ENCODE assay signal across 23 mouse cellular contexts in genomic region chr7:34094911-34095481, GRCm38 (mm10). TPM values are rescaled to one million over a fixed set of nuclear protein-coding genes. Genes with fewer than 3 reads are reported as not detected.
"Had no signal": no experiment of that assay in that cellular context is flagged by ENCODE, and none has a peak within 500 bp of the region (broad histone marks: within the 10 kb centered on the region; RNA-seq: fewer than 3 reads in every experiment).

Gene Scgb1b30 (plus strand): TSS chr7:34095431.

- H3K9ac ChIP-seq: liver, embryonic 15.5 days; liver, postnatal 0 days; lung, embryonic 15.5 days; midbrain, embryonic 12.5 days; midbrain, embryonic 15.5 days; neural tube, embryonic 12.5 days; stomach, embryonic 15.5 days had no signal

- H3K4me3 ChIP-seq: liver, embryonic 15.5 days; lung, embryonic 15.5 days; midbrain, embryonic 12.5 days; midbrain, embryonic 15.5 days; neural tube, embryonic 12.5 days; stomach, embryonic 15.5 days had no signal

- H3K9me3 ChIP-seq: liver, embryonic 15.5 days; lung, embryonic 15.5 days; midbrain, embryonic 15.5 days; stomach, embryonic 15.5 days had no signal

- DNase-seq: liver, postnatal 0 days; lung, adult 2 months; lung, postnatal 14 days; lung, postnatal 36 days; right cerebral cortex, postnatal 14 days; thymus, adult 18-20 months; thymus, postnatal 14 days; thymus, postnatal 36 days had no signal

- ATAC-seq: liver, postnatal 0 days; lung, postnatal 0 days; midbrain, embryonic 15.5 days had no signal

- H3K36me3 ChIP-seq: liver, embryonic 15.5 days; lung, embryonic 15.5 days; midbrain, embryonic 12.5 days; midbrain, embryonic 15.5 days; neural tube, embryonic 12.5 days; stomach, embryonic 15.5 days had no signal

- H3K27me3 ChIP-seq: liver, embryonic 15.5 days; lung, embryonic 15.5 days; midbrain, embryonic 12.5 days; midbrain, embryonic 15.5 days; neural tube, embryonic 12.5 days; stomach, embryonic 15.5 days had no signal

- H3K27ac ChIP-seq: liver, embryonic 15.5 days; lung, embryonic 15.5 days; macrophage; midbrain, embryonic 12.5 days; midbrain, embryonic 15.5 days; neural tube, embryonic 12.5 days; stomach, embryonic 15.5 days had no signal

- H3K4me2 ChIP-seq: liver, embryonic 15.5 days; lung, embryonic 15.5 days; midbrain, embryonic 12.5 days; midbrain, embryonic 15.5 days; neural tube, embryonic 12.5 days; stomach, embryonic 15.5 days had no signal

- H3K4me1 ChIP-seq: liver, embryonic 15.5 days; lung, embryonic 15.5 days; midbrain, embryonic 12.5 days; midbrain, embryonic 15.5 days; neural tube, embryonic 12.5 days; stomach, embryonic 15.5 days had no signal

RNA-seq across cellular contexts. Expression of gene Scgb1b30, which starts in this region (rescaled TPM):
- total RNA-seq: megakaryocyte progenitor cell, adult 5-6 weeks; midbrain, postnatal 0 days; monocyte, adult 5-6 weeks; neutrophil, adult 5-6 weeks had no signal
- polyA plus RNA-seq: liver, embryonic 15.5 days; liver, postnatal 0 days; lung, adult 2 months; lung, embryonic 15.5 days; lung, postnatal 0 days; macrophage; midbrain, embryonic 12.5 days; midbrain, embryonic 15.5 days; midbrain, postnatal 0 days; neural tube, embryonic 12.5 days; neural tube, embryonic 14.5 days; spleen, adult 2 months; stomach, embryonic 15.5 days; thymus, postnatal 0 days had no signal
